Mouse (Mus musculus): ENCODE data around the gene Slit3.

DNA sequence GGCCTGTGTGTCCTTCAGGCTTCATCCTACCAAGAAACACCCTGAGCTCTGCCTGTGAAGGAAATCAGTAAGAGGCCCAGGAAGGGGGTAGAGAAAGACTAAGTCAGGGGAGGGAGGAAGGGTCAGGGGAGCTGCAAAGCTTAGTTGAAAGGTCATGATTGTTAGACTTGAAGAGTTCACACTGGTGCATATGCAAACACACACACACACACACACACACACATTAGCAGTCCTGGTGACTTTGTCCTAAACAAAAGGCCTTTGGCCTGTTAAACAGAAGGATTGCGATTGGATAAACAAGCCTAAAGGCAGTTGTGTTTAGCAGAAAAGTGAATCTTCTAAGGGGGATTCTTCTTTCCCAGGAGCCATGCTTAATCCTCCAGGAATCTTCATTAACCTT is 7.7 kb upstream of the Slit3 start:
- no peak for TF ChIP-seq CTCF (IDR thresholded peaks at IDR 0.05; ENCODE audit: low read depth, low read length)
- TF ChIP-seq GATA1 (IDR thresholded peaks at IDR 0.05; ENCODE audit: borderline replicate concordance, low read length), result no peak
- no peak for TF ChIP-seq TAL1 (conservative IDR thresholded peaks at IDR 0.05; ENCODE audit: low read depth, low read length)

All from G1E (cell line).